Mouse (Mus musculus) bone marrow macrophage, adult 2 months (primary cell): ENCODE results near the gene Olfr1000. TPM values are rescaled to one million over a fixed set of nuclear protein-coding genes. Genes with fewer than 3 reads are reported as not detected.
"Not testable (repeated sequence)": the region's sequence is repeated elsewhere in the genome, so short reads cannot be mapped to it uniquely, and the experiment has no call there.

Source experiments
- H3K27ac ChIP-seq: 2 replicates; pipeline ENCODE4 v1.5.1; 2012; ENCODE audit warnings: low read depth, low read length; ENCODE audit not compliant: insufficient read depth
- H3K4me1 ChIP-seq: 2 replicates; pipeline ENCODE4 v1.6.1; 2012; ENCODE audit warnings: low read length; ENCODE audit not compliant: control insufficient read depth, insufficient read depth
- H3K4me3 ChIP-seq: 2 replicates; pipeline ENCODE4 v1.5.1; 2012; ENCODE audit warnings: mild to moderate bottlenecking, low read length, moderate library complexity; ENCODE audit not compliant: insufficient read depth
- CTCF ChIP-seq: IDR thresholded peaks from 2 replicates; pipeline ENCODE4 v1.5.1; 2012; ENCODE audit warnings: low read depth, mild to moderate bottlenecking, low read length, moderate library complexity
- POLR2A ChIP-seq: IDR thresholded peaks from 2 replicates; pipeline ENCODE4 v1.6.1; 2012; ENCODE audit warnings: mild to moderate bottlenecking, low read depth, low read length, borderline replicate concordance
- polyA plus RNA-seq: library from polyadenylated mRNA; stranded (reverse); fragments of >200 nt; gene quantifications from 2 replicates; pipeline ENCODE4 v1.2.4, GENCODE M21; 2012; ENCODE audit not compliant: missing spikeins, insufficient read depth, insufficient read length

The Olfr1000 gene
- polyA plus RNA-seq: not detected in 2 replicates

DNA sequence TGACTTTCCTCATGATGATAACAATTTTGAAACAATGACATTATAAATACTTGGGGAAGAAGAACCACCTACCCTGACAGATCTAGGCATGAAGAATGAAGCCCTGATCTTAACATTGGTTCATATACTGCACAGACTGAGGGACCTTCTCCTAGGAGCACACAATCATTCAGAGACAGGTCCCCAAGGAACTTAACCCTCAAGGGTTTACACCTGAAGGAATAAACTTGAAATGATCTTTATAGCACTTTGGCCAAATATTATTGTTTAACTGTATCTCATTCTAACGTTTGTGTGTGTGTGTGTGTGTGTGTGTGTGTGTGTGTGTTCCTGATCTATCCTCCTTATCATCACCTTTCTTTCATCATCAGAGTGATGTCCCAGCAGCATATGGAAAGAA is at the start of gene Olfr1000:
Gene Olfr1000 (minus strand): TSS at position 101 of the 400 bp plus-strand sequence.
- no peak within 1 kb of the TSS for H3K27ac ChIP-seq
- no peak for TF ChIP-seq POLR2A
- TF ChIP-seq CTCF: no peak
- no peaks in the 10 kb centered on the region for H3K4me1 ChIP-seq
- no peak within 1 kb of the TSS for H3K4me3 ChIP-seq

GRCm38 (mm10) chr2:85650604-85651003 is 38.9 kb upstream of the Olfr1000 start, which contains the start of gene Olfr1002:
Gene Olfr1002, minus strand, starts transcription at chr2:85650704.
- no peaks in the 10 kb centered on the region for H3K4me1 ChIP-seq
- H3K4me3 ChIP-seq: no peak within 1 kb of the TSS
- TF ChIP-seq POLR2A (no peak), CTCF (no peak)
- no peak within 1 kb of the TSS for H3K27ac ChIP-seq

DNA sequence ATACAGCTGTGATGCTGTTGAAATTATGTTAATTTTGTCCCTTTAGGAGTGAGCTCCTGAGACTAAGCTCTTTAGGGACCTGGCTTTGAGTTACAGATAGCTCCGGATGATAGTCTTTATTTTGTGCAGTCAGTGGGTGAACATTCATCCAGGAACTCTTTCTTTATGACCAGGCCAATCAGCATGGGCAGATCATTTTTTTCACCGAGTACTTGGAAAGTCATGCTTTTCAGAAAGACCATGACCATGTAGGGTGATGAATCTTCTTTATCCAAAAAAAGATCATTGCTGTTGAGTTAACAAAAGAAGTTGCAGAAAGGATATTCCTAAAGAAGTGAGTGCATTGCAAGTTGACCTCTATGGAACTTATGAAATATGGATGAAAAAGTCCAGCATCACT is 23.1 kb downstream of the Olfr1000 start, which contains the start of gene Olfr998:
Gene Olfr998 (plus strand): TSS at position 301 of the 400 bp plus-strand sequence.
- H3K4me3 ChIP-seq, H3K27ac ChIP-seq, H3K4me1 ChIP-seq: not testable (repeated sequence)

DNA sequence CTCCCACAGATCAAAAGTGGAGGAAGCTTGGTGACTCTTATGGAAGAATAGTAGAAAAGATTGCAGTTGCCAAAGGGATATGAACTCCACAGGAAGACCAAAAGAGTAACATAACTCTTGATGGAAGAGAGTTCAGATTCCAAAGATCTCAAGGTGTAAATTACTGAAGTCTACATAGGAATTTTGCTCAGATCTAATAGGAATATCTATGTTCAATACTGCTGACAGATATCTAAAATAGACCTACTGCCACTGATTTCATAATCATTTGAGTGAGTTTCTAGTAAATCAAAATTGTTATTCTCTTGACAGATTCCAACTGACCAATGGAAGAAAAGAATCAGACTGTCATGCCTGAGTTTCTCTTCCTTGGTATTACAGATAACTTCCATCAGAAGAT is 32.8 kb downstream of the Olfr1000 start, which contains the start of gene Olfr996:
Gene Olfr996 (plus strand): TSS at position 301 of the 400 bp plus-strand sequence.
- H3K4me1 ChIP-seq: no peaks in the 10 kb centered on the region
- no peak within 1 kb of the TSS for H3K27ac ChIP-seq
- TF ChIP-seq POLR2A (no peak), CTCF (no peak)
- H3K4me3 ChIP-seq: no peak within 1 kb of the TSS

DNA sequence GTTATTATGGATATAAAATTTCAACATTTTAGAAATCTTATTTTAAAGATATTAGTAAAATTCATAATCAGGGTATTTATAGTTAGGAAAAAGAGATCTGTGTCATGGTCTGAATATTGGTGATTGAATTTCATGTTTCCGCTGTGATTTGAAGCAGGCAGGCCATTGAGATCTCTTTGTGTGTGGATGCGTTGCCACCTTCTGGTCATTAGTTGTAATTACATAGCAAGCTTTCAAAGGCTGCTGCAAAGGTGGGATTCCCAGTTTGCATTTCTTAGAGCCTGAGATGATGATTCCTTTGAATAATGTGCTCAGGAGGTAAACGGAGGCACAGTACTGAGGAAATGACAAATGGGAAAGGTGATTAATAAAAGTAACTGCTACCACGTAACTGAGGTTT is 50.5 kb downstream of the Olfr1000 start:
- TF ChIP-seq POLR2A (no peak), CTCF (no peak)
- no peak overlapping the region for H3K4me3 ChIP-seq

GRCm38 (mm10) chr2:85560226-85560625 is 51.5 kb downstream of the Olfr1000 start:
- no peak overlapping the region for H3K4me3 ChIP-seq
- no peak for TF ChIP-seq POLR2A
- no peak for TF ChIP-seq CTCF
- no peaks in the 10 kb centered on the region for H3K4me1 ChIP-seq
- no peak overlapping the region for H3K27ac ChIP-seq

More for the DNA sequence above, 50.5 kb downstream of the Olfr1000 start:
- Histone ChIP-seq H3K4me1 (no peaks in the 10 kb centered on the region), H3K27ac (no peak overlapping the region)

Other genes with a start within 250 kb of the Olfr1000 start
- not detected in 2 replicates for gene Olfr988, start 248.7 kb downstream of the Olfr1000 start, polyA plus RNA-seq
- not detected in 2 replicates for gene Olfr992, start 202.4 kb downstream of the Olfr1000 start, polyA plus RNA-seq
- gene Olfr993, start 197.0 kb downstream of the Olfr1000 start, polyA plus RNA-seq: not detected in 2 replicates
- not detected in 2 replicates for gene Olfr994, start 175.5 kb downstream of the Olfr1000 start, polyA plus RNA-seq
- gene Olfr995, start 168.3 kb downstream of the Olfr1000 start, polyA plus RNA-seq: not detected in 2 replicates
- gene 4833423E24Rik, start 92.9 kb downstream of the Olfr1000 start, polyA plus RNA-seq: not detected in 2 replicates
- gene Olfr996, start 32.7 kb downstream of the Olfr1000 start, polyA plus RNA-seq: not detected in 2 replicates
- not detected in 2 replicates for gene Olfr998, start 23.0 kb downstream of the Olfr1000 start, polyA plus RNA-seq
- not detected in 2 replicates for gene Olfr1002, start 38.8 kb upstream of the Olfr1000 start, polyA plus RNA-seq
- not detected in 2 replicates for gene Olfr154, start 52.6 kb upstream of the Olfr1000 start, polyA plus RNA-seq
- not detected in 2 replicates for gene Olfr1006, start 66.9 kb upstream of the Olfr1000 start, polyA plus RNA-seq
- not detected in 2 replicates for gene Olfr1008, start 77.5 kb upstream of the Olfr1000 start, polyA plus RNA-seq
- gene Olfr1009, start 103.5 kb upstream of the Olfr1000 start, polyA plus RNA-seq: not detected in 2 replicates
- not detected in 2 replicates for gene Olfr1012, start 150.9 kb upstream of the Olfr1000 start, polyA plus RNA-seq
- not detected in 2 replicates for gene Olfr1013, start 155.2 kb upstream of the Olfr1000 start, polyA plus RNA-seq
- gene Olfr1014, start 160.8 kb upstream of the Olfr1000 start, polyA plus RNA-seq: not detected in 2 replicates
- gene Olfr1015, start 170.1 kb upstream of the Olfr1000 start, polyA plus RNA-seq: not detected in 2 replicates
- not detected in 2 replicates for gene Olfr1016, start 190.6 kb upstream of the Olfr1000 start, polyA plus RNA-seq
- not detected in 2 replicates for gene Olfr1018, start 206.6 kb upstream of the Olfr1000 start, polyA plus RNA-seq
- not detected in 2 replicates for gene Olfr1019, start 233.6 kb upstream of the Olfr1000 start, polyA plus RNA-seq
- not detected in 2 replicates for gene Olfr1020, start 235.1 kb upstream of the Olfr1000 start, polyA plus RNA-seq